ENCODE assay signal across 12 mouse cellular contexts in the genomic region with DNA sequence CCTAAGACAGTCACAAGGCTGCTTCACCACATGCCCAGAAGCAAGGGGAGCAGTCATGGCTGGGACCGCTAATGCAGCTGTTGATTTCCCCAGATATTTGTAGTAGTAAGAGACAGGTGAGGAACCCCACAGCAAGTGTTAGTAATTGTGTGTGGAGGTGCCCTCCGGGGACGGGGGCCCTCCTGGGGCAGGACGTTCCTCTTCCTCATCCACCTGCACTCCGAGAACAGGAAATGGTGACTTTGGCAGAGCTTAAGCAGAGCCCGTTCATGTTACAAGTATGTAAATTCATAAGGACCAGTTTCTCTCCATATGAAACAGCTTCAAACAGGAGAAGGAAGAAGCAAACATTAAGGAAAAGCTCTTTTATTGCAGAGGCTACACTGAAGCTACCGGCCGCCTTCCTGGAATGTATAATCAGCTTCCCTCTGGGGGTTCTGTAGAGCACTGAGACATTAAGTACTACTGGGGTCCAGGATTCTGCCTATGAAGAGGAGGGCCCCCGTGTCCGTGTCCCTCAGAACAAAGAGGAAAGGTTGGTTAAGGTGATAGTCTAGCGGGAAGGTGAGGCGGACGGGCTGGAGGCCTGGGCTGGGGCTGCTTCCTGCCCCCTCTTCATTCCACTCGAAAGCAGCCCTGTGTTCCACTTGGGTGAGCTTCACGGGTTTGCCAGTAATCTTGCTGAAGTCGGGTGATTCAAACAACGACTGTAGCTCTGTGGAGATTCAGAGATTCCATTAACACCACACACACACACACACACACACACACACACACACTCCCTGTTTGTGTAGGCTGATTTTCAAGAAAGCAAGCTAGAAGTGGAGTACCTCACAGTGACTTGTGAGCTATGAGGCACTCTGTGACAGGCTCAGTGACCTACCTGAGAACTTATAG. TPM values are rescaled to one million over a fixed set of nuclear protein-coding genes. Genes with fewer than 3 reads are reported as not detected.
DNase-seq lines count a peak whose midpoint lies in the region; ATAC-seq and TF ChIP-seq lines count a peak whose summit lies in the region.
"Had no signal": no experiment of that assay in that cellular context is flagged by ENCODE, and none has a peak within 500 bp of the region (broad histone marks: within the 10 kb centered on the region; RNA-seq: fewer than 3 reads in every experiment).

No protein-coding gene starts in this region.

- 47% methylated on average over 17 of the region's 17 CpGs for WGBS in lung, postnatal 0 days
- WGBS in forebrain, embryonic 10.5 days: 85% methylated on average over 17 of the region's 17 CpGs

- no peak overlapping the region for H3K4me3 ChIP-seq in lung, postnatal 0 days (ENCODE audit: low read depth, low read length)
- no peak overlapping the region for H3K4me3 ChIP-seq in forebrain, embryonic 10.5 days
- H3K4me3 ChIP-seq: embryonic facial prominence, embryonic 10.5 days; forebrain, embryonic 15.5 days had no signal

- H3K9me3 ChIP-seq in lung, postnatal 0 days (ENCODE audit: low read length): no peaks in the 10 kb centered on the region
- H3K9me3 ChIP-seq in forebrain, embryonic 10.5 days: no peaks in the 10 kb centered on the region
- H3K9me3 ChIP-seq: embryonic facial prominence, embryonic 10.5 days; forebrain, embryonic 15.5 days had no signal

- no peaks in the 10 kb centered on the region for H3K4me1 ChIP-seq in lung, postnatal 0 days (ENCODE audit: insufficient read depth, low read depth, low read length)
- peaks cover 4% of the 10 kb centered on the region; the same call in 1 of the 2 replicates for H3K4me1 ChIP-seq in forebrain, embryonic 10.5 days
- H3K4me1 ChIP-seq: embryonic facial prominence, embryonic 10.5 days; forebrain, embryonic 15.5 days had no signal

- TF ChIP-seq EP300 in lung, postnatal 0 days (IDR thresholded peaks at IDR 0.05): no peak

- no peaks in the 10 kb centered on the region for H3K36me3 ChIP-seq in lung, postnatal 0 days (ENCODE audit: insufficient read depth, low read length)
- H3K36me3 ChIP-seq in forebrain, embryonic 10.5 days (replicated peaks): peaks cover 41% of the 10 kb centered on the region
- H3K36me3 ChIP-seq: forebrain, embryonic 15.5 days had no signal

- no peak overlapping the region for H3K9ac ChIP-seq in lung, postnatal 0 days (replicated peaks; ENCODE audit: low read depth)
- H3K9ac ChIP-seq: forebrain, embryonic 15.5 days had no signal

- no peak for TF ChIP-seq CTCF in lung, postnatal 0 days (IDR thresholded peaks at IDR 0.05)

- H3K4me2 ChIP-seq in lung, postnatal 0 days (replicated peaks; ENCODE audit: low read depth, low read length): no peak overlapping the region
- H3K4me2 ChIP-seq: forebrain, embryonic 15.5 days had no signal

- DNase-seq in lung, postnatal 0 days (ENCODE audit: low spot score): peak; percentile 50
- DNase-seq in lung, postnatal 25 days (ENCODE audit: low spot score): no peak
- DNase-seq in brain, adult 2 months (ENCODE audit: low read depth, low spot score): peak; percentile 28
- DNase-seq in kidney, postnatal 14 days: peak; percentile 67
- DNase-seq in thymus, postnatal 14 days: peak; percentile 81
- no peak for DNase-seq in MN1 (ENCODE audit: low spot score)
- DNase-seq in forebrain, embryonic 10.5 days (ENCODE audit: extremely low spot score, low spot score): no peak
- no peak for DNase-seq in lung, postnatal 10 days
- DNase-seq: layer of hippocampus, adult 9-11 months had no signal

- no peaks in the 10 kb centered on the region for H3K27me3 ChIP-seq in lung, postnatal 0 days (replicated peaks; ENCODE audit: insufficient read depth, low read length)
- H3K27me3 ChIP-seq in forebrain, embryonic 10.5 days (ENCODE audit: poor library complexity, severe bottlenecking): no peaks in the 10 kb centered on the region
- H3K27me3 ChIP-seq: forebrain, embryonic 15.5 days had no signal

- peak overlapping the region; percentile 58 for H3K27ac ChIP-seq in lung, postnatal 0 days (ENCODE audit: low read length)
- H3K27ac ChIP-seq in forebrain, embryonic 10.5 days: no peak overlapping the region
- H3K27ac ChIP-seq: embryonic facial prominence, embryonic 10.5 days; forebrain, embryonic 15.5 days had no signal

- ATAC-seq in lung, postnatal 0 days: peak; percentile 75
- ATAC-seq: forebrain, embryonic 15.5 days had no signal

RNA-seq across cellular contexts. Expression of gene Serpinf1, which starts 12.6 kb away (rescaled TPM):
- polyA plus RNA-seq in lung, postnatal 0 days (2015; fragmentation: Nextera tagmentation; extraction: Ambion mirVana): 58.0 and 64.2 TPM in 2 replicates
- polyA plus RNA-seq in forebrain, embryonic 10.5 days (2016; fragmentation: Nextera tagmentation; extraction: Ambion mirVana): 105 and 108 TPM in 2 replicates

RNA-seq across cellular contexts. Expression of gene Serpinf2, which starts 29.5 kb away (rescaled TPM):
- polyA plus RNA-seq in lung, postnatal 0 days (2015; fragmentation: Nextera tagmentation; extraction: Ambion mirVana): 0.14 and 0.19 TPM in 2 replicates
- polyA plus RNA-seq in forebrain, embryonic 10.5 days (2016; fragmentation: Nextera tagmentation; extraction: Ambion mirVana): 0.06 TPM in 1 of 2 replicates, not detected in the other
- polyA plus RNA-seq: embryonic facial prominence, embryonic 10.5 days; forebrain, embryonic 15.5 days; hindbrain, embryonic 11.5 days had no signal

RNA-seq across cellular contexts. Expression of gene Wdr81, which starts 44.6 kb away (rescaled TPM):
- polyA plus RNA-seq in lung, postnatal 0 days (2015; fragmentation: Nextera tagmentation; extraction: Ambion mirVana): 5.9 and 7.2 TPM in 2 replicates
- polyA plus RNA-seq in forebrain, embryonic 10.5 days (2016; fragmentation: Nextera tagmentation; extraction: Ambion mirVana): 5.8 and 6.4 TPM in 2 replicates

RNA-seq across cellular contexts. Expression of gene Tlcd2, which starts 51.6 kb away (rescaled TPM):
- 6.1 and 8.7 TPM in 2 replicates for polyA plus RNA-seq in lung, postnatal 0 days (2015; fragmentation: Nextera tagmentation; extraction: Ambion mirVana)
- 8.5 and 9.7 TPM in 2 replicates for polyA plus RNA-seq in forebrain, embryonic 10.5 days (2016; fragmentation: Nextera tagmentation; extraction: Ambion mirVana)

Comparison
In these comparisons a context has a peak if more than half of its experiments do, and no peak if none do; other contexts are left out.
1. DNase-seq: peak in lung, postnatal 0 days (single experiment), brain, adult 2 months (single experiment), kidney, postnatal 14 days (single experiment) and thymus, postnatal 14 days (single experiment); none in lung, postnatal 25 days (single experiment), MN1 (single experiment), forebrain, embryonic 10.5 days (single experiment) and lung, postnatal 10 days (single experiment).